Mouse (Mus musculus) stomach, embryonic 14.5 days (tissue): Measurements from ENCODE around the gene Il11ra1. TPM values are rescaled to one million over a fixed set of nuclear protein-coding genes. Genes with fewer than 3 reads are reported as not detected.
"Not testable (repeated sequence)": the region's sequence is repeated elsewhere in the genome, so short reads cannot be mapped to it uniquely, and the experiment has no call there.

Experiments used
- ATAC-seq: fragments of 200-750 bp; cut with Nextera tagmentation; 2 replicates; pipeline ENCODE4 v1.8.0; 2017; ENCODE audit warnings: low read depth, moderate TSS enrichment; ENCODE audit not compliant: insufficient number of reproducible peaks, insufficient read depth, low FRiP score
- H3K27ac ChIP-seq: fragments of 300-500 bp; sonication (generic); 2 replicates; pipeline ENCODE4 v1.5.1; 2014; ENCODE audit warnings: mild to moderate bottlenecking, low read length, moderate library complexity, mixed read lengths
- H3K27me3 ChIP-seq: fragments of 300-500 bp; sonication (generic); 2 replicates; pipeline ENCODE4 v1.6.1; 2014; ENCODE audit warnings: low read length, control low read depth, mixed read lengths; ENCODE audit not compliant: control insufficient read depth, insufficient read depth
- H3K36me3 ChIP-seq: fragments of 300-500 bp; sonication (generic); 2 replicates; pipeline ENCODE4 v1.6.1; 2014; ENCODE audit warnings: mild to moderate bottlenecking, control low read depth, low read length, moderate library complexity, mixed read lengths; ENCODE audit not compliant: control insufficient read depth, insufficient read depth
- H3K4me1 ChIP-seq: fragments of 300-500 bp; sonication (generic); 2 replicates; pipeline ENCODE4 v1.6.1; 2014; ENCODE audit warnings: low read length, control low read depth, mixed read lengths; ENCODE audit not compliant: control insufficient read depth, insufficient read depth
- H3K4me2 ChIP-seq: fragments of 300-500 bp; sonication (generic); replicated peaks from 2 replicates; pipeline ENCODE4 v1.6.1; 2014; ENCODE audit warnings: low read depth, low read length, control low read depth
- H3K4me3 ChIP-seq: fragments of 300-500 bp; sonication (generic); 2 replicates; pipeline ENCODE4 v1.5.1; 2014; ENCODE audit warnings: low read depth, low read length, control low read depth
- H3K9ac ChIP-seq: fragments of 300-500 bp; sonication (generic); replicated peaks from 2 replicates; pipeline ENCODE4 v1.6.1; 2014; ENCODE audit warnings: low read depth, mild to moderate bottlenecking, control low read depth, low read length, moderate library complexity, mixed read lengths
- H3K9me3 ChIP-seq: fragments of 300-500 bp; sonication (generic); 2 replicates; pipeline ENCODE4 v1.6.1; 2016; ENCODE audit warnings: low read depth, low read length, control low read depth; ENCODE audit not compliant: control insufficient read depth
- WGBS: fragments of 180-500 bp; shearing (Covaris S2); extraction: QIAGEN DNeasy Blood & Tissue Kit; methylation state at CpG from one replicate; pipeline ENCODE4 v1.1.7; 2014; 5-methylcytosine and 5-hydroxymethylcytosine counted together
- polyA plus RNA-seq: library from polyadenylated mRNA; unstranded; fragments of >200 nt; fragmentation: Nextera tagmentation; extraction: Ambion mirVana; gene quantifications from 2 replicates; pipeline ENCODE4 v1.2.1, GENCODE M21; 2014

Il11ra1 gene
- polyA plus RNA-seq, 1 experiment from 2014 or later: 162 TPM

DNA sequence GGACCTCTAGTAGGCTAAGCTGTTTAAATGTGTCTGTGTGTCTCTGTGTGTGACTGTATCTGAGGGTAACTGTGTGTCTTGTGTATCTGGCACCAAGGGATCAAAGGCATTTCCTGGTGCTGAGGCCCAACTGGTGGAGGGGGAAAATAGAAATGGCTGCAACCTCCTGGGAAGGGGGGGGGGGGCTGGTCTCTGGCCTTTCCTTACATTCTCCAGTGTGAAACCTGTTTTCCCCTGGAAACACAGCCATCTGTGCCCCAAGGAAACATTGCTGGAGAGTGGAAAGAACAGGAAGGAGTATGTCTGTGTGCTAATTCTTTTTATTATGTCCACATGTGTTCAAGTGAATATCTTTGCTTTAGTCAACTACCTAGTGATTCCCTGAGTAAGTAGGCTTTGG, 61.9 kb downstream of the Il11ra1 start:
- peak overlapping the region; percentile 52; the same call in 1 of the 2 replicates for H3K4me3 ChIP-seq
- H3K36me3 ChIP-seq: no peaks in the 10 kb centered on the region; the same call in 1 of the 2 replicates
- no peaks in the 10 kb centered on the region for H3K9me3 ChIP-seq
- ATAC-seq: no peak
- peaks cover 29% of the 10 kb centered on the region for H3K4me1 ChIP-seq
- H3K4me2 ChIP-seq: peak overlapping the region; percentile 79
- peak overlapping the region; percentile 48; the same call in 1 of the 2 replicates for H3K9ac ChIP-seq
- no peaks in the 10 kb centered on the region for H3K27me3 ChIP-seq
- peak overlapping the region; percentile 91 for H3K27ac ChIP-seq

DNA sequence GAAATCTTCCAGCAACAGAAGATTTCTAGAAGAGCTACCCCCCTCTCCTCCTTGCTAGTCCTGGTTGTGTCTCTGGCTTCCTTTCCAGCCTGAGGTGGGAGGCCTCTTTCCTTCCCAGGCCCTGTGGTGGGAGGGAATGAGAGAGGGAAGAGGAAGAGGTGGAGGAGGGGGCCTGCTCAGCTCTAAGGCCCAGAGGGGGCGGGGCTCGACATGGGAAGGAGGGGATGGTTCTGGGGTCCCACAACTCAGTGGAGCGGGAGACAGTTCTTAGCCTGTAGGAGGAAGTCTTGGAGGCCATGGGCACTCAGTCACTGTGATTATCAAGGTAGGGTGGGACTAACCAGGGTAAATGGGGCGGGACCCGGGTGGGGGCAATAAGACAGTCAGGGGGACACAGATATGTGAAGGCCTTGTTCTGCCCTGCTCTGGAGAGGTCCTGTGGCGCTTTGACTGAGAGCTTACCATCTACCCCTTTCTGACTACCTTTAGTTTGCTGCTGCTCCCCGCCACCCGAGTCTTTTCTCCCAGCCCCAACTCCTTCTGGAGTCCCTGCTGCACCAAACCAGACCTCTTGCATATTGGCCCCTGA, 62.4 kb downstream of the Il11ra1 start:
- H3K4me2 ChIP-seq: peak overlapping the region; percentile 79
- no peaks in the 10 kb centered on the region for H3K27me3 ChIP-seq
- H3K4me3 ChIP-seq: peak overlapping the region; percentile 52
- WGBS: 38% methylated on average over 8 of the region's 8 CpGs
- no peaks in the 10 kb centered on the region; the same call in none of the 2 replicates for H3K36me3 ChIP-seq
- H3K9me3 ChIP-seq: no peaks in the 10 kb centered on the region
- H3K9ac ChIP-seq: no peak overlapping the region; the same call in 1 of the 2 replicates
- peaks cover 29% of the 10 kb centered on the region for H3K4me1 ChIP-seq
- peak overlapping the region; percentile 91 for H3K27ac ChIP-seq
- ATAC-seq: peak; percentile 68

DNA sequence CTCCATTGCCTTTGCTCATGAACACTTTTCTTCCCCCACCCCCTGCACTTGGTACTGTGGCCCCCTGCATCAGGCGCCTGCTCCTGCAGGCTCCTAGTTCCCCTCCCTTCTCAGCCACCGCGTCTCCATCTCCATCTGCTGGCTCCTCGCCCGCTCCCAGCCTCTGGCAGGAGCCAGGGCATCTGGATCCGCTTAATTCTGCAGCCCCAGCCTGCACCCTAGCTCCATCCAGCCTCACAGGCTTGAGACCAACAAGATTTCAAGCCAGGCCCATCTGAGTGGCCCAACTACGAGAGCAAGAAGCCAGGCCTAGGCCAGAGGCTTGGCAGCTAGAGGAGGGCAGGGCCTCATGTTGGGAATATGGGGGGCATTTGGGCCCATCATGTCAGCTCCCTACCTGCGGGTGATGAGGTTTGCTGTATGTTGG, 62.9 kb downstream of the Il11ra1 start:
- 30% methylated on average over 8 of the region's 8 CpGs for WGBS
- not testable (repeated sequence) for H3K9ac ChIP-seq, H3K9me3 ChIP-seq, H3K36me3 ChIP-seq, H3K27me3 ChIP-seq
- ATAC-seq: 0 out of 2 replicates have a peak, but pooled peaks have one; percentile 16
- Histone ChIP-seq H3K4me3 (peak overlapping the region; percentile 52), H3K27ac (peak overlapping the region; percentile 91; the same call in 1 of the 2 replicates), H3K4me2 (peak overlapping the region; percentile 79), H3K4me1 (peaks cover 29% of the 10 kb centered on the region)

DNA sequence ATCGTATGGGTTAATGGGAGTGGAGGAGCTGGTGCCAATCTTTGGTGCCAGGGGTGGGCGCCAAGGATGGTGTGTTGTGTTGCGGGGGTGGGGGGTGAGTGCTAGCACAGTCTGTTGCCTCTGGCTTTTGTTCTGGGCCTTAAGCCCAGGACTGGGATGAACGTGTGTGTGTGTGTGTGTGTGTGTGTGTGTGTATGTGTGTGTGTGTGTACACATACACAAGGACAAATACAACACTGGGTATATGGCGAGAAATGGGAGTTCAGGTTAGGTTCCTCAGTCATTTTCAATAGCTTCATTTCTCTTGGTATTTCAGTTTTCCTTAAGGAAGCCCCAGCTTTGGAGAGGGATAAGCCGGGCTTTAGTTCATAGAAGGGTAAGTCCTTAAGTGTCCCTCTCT, 63.4 kb downstream of the Il11ra1 start:
- 72% methylated on average over 4 of the region's 6 CpGs for WGBS
- not testable (repeated sequence) for H3K27ac ChIP-seq, H3K27me3 ChIP-seq, H3K4me3 ChIP-seq, ATAC-seq, H3K9ac ChIP-seq, H3K36me3 ChIP-seq, H3K9me3 ChIP-seq
- Histone ChIP-seq H3K4me2 (0 out of 2 replicates have a peak overlapping the region, but pooled peaks have one; percentile 79), H3K4me1 (peaks cover 29% of the 10 kb centered on the region)

DNA sequence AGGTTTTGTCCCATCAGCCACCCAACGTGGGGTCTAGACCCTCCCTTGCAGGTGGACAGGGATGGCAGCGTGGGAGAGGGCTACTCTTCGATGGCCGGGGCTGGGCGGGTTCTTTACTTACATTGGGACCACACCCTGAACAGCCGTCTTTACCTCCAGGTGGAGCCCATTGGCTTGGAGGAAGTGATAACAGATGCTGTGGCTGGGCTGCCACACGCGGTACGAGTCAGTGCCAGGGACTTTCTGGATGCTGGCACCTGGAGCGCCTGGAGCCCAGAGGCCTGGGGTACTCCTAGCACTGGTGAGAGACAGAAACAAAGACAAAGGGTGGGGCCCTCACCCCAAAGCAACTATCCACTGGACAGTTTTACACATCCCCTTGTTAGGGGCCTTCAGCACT, 67.5 kb downstream of the Il11ra1 start:
- not testable (repeated sequence) for H3K9ac ChIP-seq, H3K4me1 ChIP-seq, H3K27me3 ChIP-seq, H3K9me3 ChIP-seq, H3K27ac ChIP-seq, H3K36me3 ChIP-seq, ATAC-seq, H3K4me3 ChIP-seq, H3K4me2 ChIP-seq
- 76% methylated on average over 10 of the region's 10 CpGs for WGBS

DNA sequence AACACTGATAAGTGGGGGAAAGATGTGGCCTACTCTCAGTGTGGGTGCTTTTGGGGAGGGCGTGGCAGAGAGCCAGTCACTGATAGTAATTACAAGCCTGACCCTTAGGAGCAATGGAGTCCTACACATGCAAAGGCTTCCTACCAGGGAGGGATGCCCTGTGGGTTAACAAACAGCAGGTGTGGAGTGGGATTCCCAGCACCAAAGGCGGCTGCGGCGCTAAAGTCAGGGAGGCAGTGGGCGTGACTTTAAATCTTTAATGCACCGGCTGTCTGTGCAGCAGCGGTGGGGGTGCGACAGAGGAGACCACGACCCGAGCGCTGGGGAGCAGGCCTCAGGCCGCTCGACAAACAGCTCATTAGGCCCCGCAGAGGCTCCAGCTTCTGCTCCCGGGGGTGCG, 73.2 kb downstream of the Il11ra1 start:
- peak overlapping the region; percentile 32; the same call in 1 of the 2 replicates for H3K4me2 ChIP-seq
- 2% methylated on average over 6 of the region's 16 CpGs for WGBS
- H3K4me1 ChIP-seq: not testable (repeated sequence)

DNA sequence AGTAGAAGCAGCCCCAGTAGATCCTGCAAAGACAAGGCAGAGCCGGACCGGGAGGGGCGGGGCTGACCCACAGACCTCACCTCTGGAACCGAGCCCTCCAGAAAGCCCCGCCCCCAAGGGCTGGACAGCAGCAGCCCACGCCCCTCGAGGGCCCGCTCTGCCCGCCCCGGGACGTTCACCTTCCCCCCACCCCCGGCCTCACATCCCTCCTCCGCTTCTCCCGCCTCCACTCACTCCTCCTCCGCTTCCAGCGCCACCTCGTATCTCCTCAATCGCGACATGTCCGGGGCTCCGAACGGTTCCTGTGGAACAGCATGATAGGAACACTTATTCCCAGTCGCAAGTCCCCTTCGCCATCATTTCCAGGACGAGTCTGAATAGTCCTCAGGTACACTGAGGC, 73.7 kb downstream of the Il11ra1 start:
- not testable (repeated sequence) for H3K9ac ChIP-seq, H3K27me3 ChIP-seq, ATAC-seq, H3K9me3 ChIP-seq, H3K27ac ChIP-seq, H3K36me3 ChIP-seq, H3K4me1 ChIP-seq
- WGBS: 0% methylated on average over 10 of the region's 25 CpGs
- H3K4me2 ChIP-seq: 0 out of 2 replicates have a peak overlapping the region, but pooled peaks have one; percentile 23
- H3K4me3 ChIP-seq: peak overlapping the region; percentile 21; the same call in 1 of the 2 replicates

More for the DNA sequence above, 73.2 kb downstream of the Il11ra1 start:
- H3K36me3 ChIP-seq, H3K9ac ChIP-seq, ATAC-seq, H3K9me3 ChIP-seq, H3K27me3 ChIP-seq, H3K27ac ChIP-seq: not testable (repeated sequence)
- H3K4me3 ChIP-seq: peak overlapping the region; percentile 12; the same call in 1 of the 2 replicates

DNA sequence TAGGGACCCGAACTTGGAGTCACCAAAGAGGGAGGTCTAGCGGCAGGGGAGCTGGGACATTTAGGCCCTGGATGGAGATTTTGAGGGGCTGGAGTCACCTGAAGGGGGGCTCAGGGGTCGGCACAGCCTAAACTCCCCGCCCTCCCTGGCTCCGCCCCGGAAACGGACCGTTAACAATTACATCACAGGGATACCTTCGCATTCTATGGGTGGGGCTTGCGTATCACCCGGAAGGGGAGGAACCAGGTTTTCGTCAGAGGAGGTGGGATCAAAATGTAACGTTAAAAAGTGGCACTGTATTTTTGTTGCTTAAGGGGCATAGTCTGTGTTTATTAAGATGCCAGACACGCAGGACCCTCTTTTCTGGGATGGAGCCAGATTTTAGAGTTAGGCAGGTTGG, 74.2 kb downstream of the Il11ra1 start, which contains the start of gene Ccl27a:
Ccl27a (minus strand) TSS at position 246 of the 400 bp plus-strand sequence.
- H3K27ac ChIP-seq: peak within 1 kb of the TSS; percentile 21; the same call in 1 of the 2 replicates
- H3K9me3 ChIP-seq, ATAC-seq, H3K9ac ChIP-seq, H3K36me3 ChIP-seq, H3K27me3 ChIP-seq, H3K4me1 ChIP-seq: not testable (repeated sequence)
- H3K4me2 ChIP-seq: peak within 1 kb of the TSS; percentile 32
- under 1% methylated on average over 12 of the region's 14 CpGs for WGBS
- peak within 1 kb of the TSS; percentile 21; the same call in 1 of the 2 replicates for H3K4me3 ChIP-seq
